Comparison of ENCODE assay signal across 8 mouse cellular contexts in the genomic region with DNA sequence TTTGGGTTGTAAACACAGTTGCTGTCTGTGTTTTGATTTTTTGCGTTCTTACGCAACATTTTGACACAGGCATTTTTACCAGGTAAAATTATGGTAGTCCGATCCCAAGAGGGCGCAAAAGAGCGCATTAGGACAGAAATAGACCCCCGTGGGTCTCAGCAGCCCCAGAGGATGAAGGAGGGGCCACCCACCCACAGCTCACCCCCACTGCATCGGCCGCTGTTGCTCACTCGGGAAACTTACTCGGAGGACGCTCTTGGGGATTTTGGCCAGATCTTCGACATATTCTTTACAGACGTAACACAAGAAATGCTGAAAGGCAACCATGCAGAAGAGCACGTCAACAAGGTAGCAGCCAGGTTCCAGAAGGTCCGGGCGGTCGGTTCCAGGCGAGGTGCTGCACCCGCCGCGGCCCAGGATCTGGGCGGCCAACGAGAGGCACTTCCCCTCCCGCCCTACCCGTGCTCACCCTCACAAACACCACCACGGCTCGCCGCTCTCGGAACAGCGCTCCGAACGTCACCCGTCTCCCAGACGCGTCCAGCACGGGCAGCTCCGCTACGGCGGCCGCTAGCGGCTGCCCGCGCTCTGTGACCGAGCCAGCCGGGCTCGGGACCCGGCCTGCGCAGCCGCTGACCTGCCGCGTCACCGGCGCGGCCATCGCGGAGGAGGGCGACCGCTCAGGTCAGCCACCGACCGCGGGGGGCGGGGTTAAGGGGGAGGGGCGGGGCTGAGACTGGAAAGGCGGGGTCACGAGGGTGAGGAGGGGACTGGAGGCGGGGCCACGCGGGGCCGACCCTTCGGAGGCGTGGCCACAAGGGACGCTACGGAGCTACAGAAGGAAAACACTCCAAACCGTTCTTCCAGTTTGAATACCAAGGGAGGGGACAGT. TPM values are rescaled to one million over a fixed set of nuclear protein-coding genes. Genes with fewer than 3 reads are reported as not detected.
DNase-seq lines count a peak whose midpoint lies in the region.

A gene (minus strand): TSS at position 687 of the 892 bp plus-strand sequence.

- peak within 1 kb of the TSS; percentile 95 for H3K4me3 ChIP-seq in megakaryocyte, embryonic 14.5 days (replicated peaks)

- peaks cover 14% of the 10 kb centered on the region for H3K36me3 ChIP-seq in megakaryocyte, embryonic 14.5 days (replicated peaks; ENCODE audit: low read length)

- no peaks in the 10 kb centered on the region for H3K9me3 ChIP-seq in megakaryocyte, embryonic 14.5 days

- peaks cover 46% of the 10 kb centered on the region for H3K4me1 ChIP-seq in megakaryocyte, embryonic 14.5 days

- intact Hi-C loops in gastrocnemius, postnatal 14 days (cut with DNase I; ENCODE audit: low total_unique reads) = loop anchor here (10.0 kb wide), 1 partner anchor 53 kb away; no protein-coding TSS in a partner anchor

- DNase-seq in adrenal gland, adult 18-20 months (ENCODE audit: low spot score in 2 of 2) = peak; percentile 90 to 92
- DNase-seq in embryo, embryonic 10.5 days (ENCODE audit: low spot score) = peak; percentile 90
- DNase-seq in gastrocnemius, postnatal 14 days = peak; percentile 94
- DNase-seq in induced T-regulatory cell, adult 2 months (ENCODE audit: low read depth) = peak; percentile 89
- DNase-seq in left cerebral cortex, adult 9 months (ENCODE audit: low spot score in 2 of 2) = peak; percentile 74 to 89
- peak; percentile 89 to 91 for DNase-seq in right cerebral cortex, adult 2 months (ENCODE audit: low spot score in 2 of 2)
- DNase-seq in urinary bladder, postnatal 10 days (ENCODE audit: low spot score) = peak; percentile 73

- H3K27me3 ChIP-seq in megakaryocyte, embryonic 14.5 days (replicated peaks) = no peaks in the 10 kb centered on the region

RNA-seq across cellular contexts. Expression of the gene that starts here (rescaled TPM):
- total RNA-seq in adrenal gland, adult 18-20 months (2021) = 10 to 100 TPM; 40.6 to 45.6 TPM
- 10 to 100 TPM; 27.8 to 31.9 TPM for total RNA-seq in gastrocnemius, postnatal 14 days (2021)
- polyA plus RNA-seq in megakaryocyte, embryonic 14.5 days (2012; ENCODE audit: insufficient read depth, low replicate concordance) = 0.85 and 1.3 TPM in 2 replicates

Comparison
In these comparisons a context has a peak if more than half of its experiments do, and no peak if none do; other contexts are left out.
1. Peak in every context shown above with its lines: DNase-seq and H3K4me3 ChIP-seq.